Mouse (Mus musculus) stomach, embryonic 16.5 days (tissue): ENCODE data around the gene Fam214a. TPM values are rescaled to one million over a fixed set of nuclear protein-coding genes. Genes with fewer than 3 reads are reported as not detected.

Source experiments
- ATAC-seq: fragments of 200-750 bp; cut with Nextera tagmentation; 2 replicates; pipeline ENCODE4 v1.8.0; 2017; ENCODE audit warnings: moderate number of reproducible peaks, moderate TSS enrichment; ENCODE audit not compliant: insufficient read depth, low FRiP score
- H3K27ac ChIP-seq: fragments of 300-500 bp; sonication (generic); 2 replicates; pipeline ENCODE4 v1.5.1; 2014; ENCODE audit warnings: low read length
- H3K27me3 ChIP-seq: fragments of 300-500 bp; sonication (generic); 2 replicates; pipeline ENCODE4 v1.6.1; 2014; ENCODE audit warnings: low read length, control low read depth, mixed read lengths; ENCODE audit not compliant: control insufficient read depth, insufficient read depth
- H3K36me3 ChIP-seq: fragments of 300-500 bp; sonication (generic); 2 replicates; pipeline ENCODE4 v1.6.1; 2014; ENCODE audit warnings: low read length; ENCODE audit not compliant: control insufficient read depth, insufficient read depth
- H3K4me1 ChIP-seq: fragments of 300-500 bp; sonication (generic); 2 replicates; pipeline ENCODE4 v1.6.1; 2014; ENCODE audit warnings: low read length, control low read depth, mixed read lengths; ENCODE audit not compliant: control insufficient read depth, insufficient read depth
- H3K4me2 ChIP-seq: fragments of 300-500 bp; sonication (generic); 2 replicates; pipeline ENCODE4 v1.6.1; 2014; ENCODE audit warnings: low read depth, low read length, mixed read lengths
- H3K4me3 ChIP-seq: fragments of 300-500 bp; sonication (generic); replicated peaks from 2 replicates; pipeline ENCODE4 v1.5.1; 2014; ENCODE audit warnings: mild to moderate bottlenecking, low read length
- H3K9ac ChIP-seq: fragments of 300-500 bp; sonication (generic); 2 replicates; pipeline ENCODE4 v1.6.1; 2014; ENCODE audit warnings: low read length
- H3K9me3 ChIP-seq: fragments of 300-500 bp; sonication (generic); replicated peaks from 2 replicates; pipeline ENCODE4 v1.6.1; 2016; ENCODE audit warnings: low read length, control low read depth; ENCODE audit not compliant: control insufficient read depth
- WGBS: fragments of 180-500 bp; shearing (Covaris S2); extraction: QIAGEN DNeasy Blood & Tissue Kit; methylation state at CpG from one replicate; pipeline ENCODE4 v1.1.7; 2014; 5-methylcytosine and 5-hydroxymethylcytosine counted together
- polyA plus RNA-seq: library from polyadenylated mRNA; unstranded; fragments of >200 nt; fragmentation: Nextera tagmentation; extraction: Ambion mirVana; gene quantifications from 2 replicates; pipeline ENCODE4 v1.2.1, GENCODE M21; 2015

The Fam214a gene
- polyA plus RNA-seq, 1 experiment from 2014 or later: 10.0 TPM

DNA sequence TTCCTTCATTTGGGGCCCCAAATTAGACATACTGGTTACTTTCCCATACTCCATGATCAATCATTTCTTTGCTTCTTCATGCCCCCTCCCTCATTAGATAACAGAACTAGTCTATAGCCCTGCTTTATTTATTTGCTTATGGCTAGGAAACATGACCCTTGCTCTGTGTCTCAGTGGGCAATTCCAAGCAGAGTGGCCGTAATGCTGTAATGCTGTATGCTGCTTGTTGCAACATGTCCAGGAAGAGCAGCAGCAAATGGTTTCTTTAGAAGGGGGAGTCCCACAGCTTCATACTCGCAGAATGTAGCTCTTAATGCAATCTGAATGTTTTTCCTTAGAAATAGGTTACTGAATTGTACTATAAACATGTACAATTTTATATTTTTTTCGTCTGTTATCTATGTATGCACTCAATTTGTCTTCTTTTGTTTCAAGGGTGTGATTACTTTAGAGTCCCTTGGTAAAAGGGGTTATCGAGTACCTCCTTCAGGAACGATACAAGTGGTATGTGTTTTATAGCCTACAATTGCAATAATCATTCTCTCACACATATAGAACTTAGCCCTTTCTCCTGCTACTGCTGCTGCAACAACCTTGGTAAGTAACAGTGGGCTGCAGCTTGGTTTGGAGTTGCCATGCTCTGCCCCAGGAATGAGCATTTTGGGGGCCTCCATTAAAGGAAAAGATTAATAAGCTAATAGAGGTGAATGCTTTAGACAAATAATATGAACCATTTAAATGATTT lies 70.6 kb downstream of the Fam214a start:
- Histone ChIP-seq H3K27ac (no peak overlapping the region), H3K27me3 (no peaks in the 10 kb centered on the region), H3K36me3 (no peaks in the 10 kb centered on the region; the same call in 1 of the 2 replicates), H3K4me2 (no peak overlapping the region), H3K4me3 (no peak overlapping the region), H3K9ac (no peak overlapping the region), H3K9me3 (no peaks in the 10 kb centered on the region), H3K4me1 (no peaks in the 10 kb centered on the region)
- 53% methylated on average over 5 of the region's 5 CpGs for WGBS
- no peak for ATAC-seq

DNA sequence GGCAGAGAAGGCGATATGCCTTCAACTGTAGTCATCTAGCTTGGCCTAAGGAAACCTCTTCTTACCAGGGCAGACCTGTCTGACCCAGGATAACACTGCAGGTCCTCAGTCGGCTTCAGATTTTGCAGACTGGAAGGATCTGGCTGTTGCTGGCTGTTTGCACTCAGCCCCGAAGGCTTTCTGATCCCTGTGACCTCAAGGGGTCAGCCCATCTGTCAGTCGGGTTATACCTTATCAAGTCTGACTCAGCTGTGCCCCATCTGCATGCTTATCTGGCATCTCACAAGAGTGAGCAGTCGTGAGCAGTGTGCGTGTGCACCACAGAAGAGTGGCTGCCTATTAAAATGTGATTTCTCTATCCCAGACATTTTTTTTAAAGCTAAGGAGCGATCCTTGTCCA lies 71.4 kb downstream of the Fam214a start:
- no peak for ATAC-seq
- Histone ChIP-seq H3K9ac (no peak overlapping the region), H3K4me2 (no peak overlapping the region), H3K36me3 (no peaks in the 10 kb centered on the region), H3K4me1 (no peaks in the 10 kb centered on the region), H3K9me3 (no peaks in the 10 kb centered on the region), H3K4me3 (no peak overlapping the region), H3K27me3 (no peaks in the 10 kb centered on the region), H3K27ac (no peak overlapping the region)
- 40% methylated on average over 7 of the region's 7 CpGs for WGBS

DNA sequence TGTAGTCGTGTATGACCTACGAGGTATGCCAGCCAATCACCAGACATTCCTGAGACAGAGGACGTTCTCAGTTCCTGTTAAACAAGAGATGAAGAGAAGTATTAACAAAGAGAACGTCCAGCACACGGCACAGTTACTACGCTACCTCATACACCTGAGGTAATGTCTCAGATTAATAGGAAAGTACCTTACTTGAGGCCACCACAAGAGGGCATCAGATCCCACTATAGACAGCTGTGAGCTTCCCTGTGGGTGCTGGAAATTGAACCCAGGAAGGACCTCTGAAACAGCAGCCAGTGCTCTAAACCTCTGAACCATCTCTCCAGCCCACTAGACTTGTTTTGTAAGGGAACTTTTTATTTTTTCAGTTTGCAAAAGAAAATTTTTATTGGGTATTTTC lies 73.0 kb downstream of the Fam214a start:
- Histone ChIP-seq H3K27me3 (no peaks in the 10 kb centered on the region), H3K4me1 (no peaks in the 10 kb centered on the region), H3K9me3 (no peaks in the 10 kb centered on the region), H3K36me3 (no peaks in the 10 kb centered on the region), H3K27ac (no peak overlapping the region), H3K4me3 (no peak overlapping the region), H3K4me2 (no peak overlapping the region), H3K9ac (no peak overlapping the region)
- 76% methylated on average over 6 of the region's 6 CpGs for WGBS
- ATAC-seq: no peak

DNA sequence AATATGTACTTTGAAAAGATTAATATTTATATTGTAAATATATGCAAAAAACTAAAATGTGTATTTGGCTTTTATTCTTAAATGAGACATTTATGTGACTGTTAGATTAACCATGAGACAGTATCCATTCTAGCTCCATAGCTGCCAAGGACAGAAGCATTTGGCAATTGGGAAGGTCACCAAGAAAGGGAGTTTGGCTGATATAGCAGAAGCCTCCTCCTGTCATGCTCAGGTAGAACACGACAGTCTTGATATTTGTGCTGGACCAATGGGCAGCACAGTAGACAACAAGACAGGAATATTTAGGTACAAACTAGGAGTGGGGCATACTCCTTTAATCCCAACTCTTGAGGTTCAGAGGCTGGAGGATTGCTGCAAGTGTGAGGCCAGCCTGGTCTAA lies 79.7 kb downstream of the Fam214a start:
- 80% methylated on average over 1 of the region's 1 CpGs for WGBS

DNA sequence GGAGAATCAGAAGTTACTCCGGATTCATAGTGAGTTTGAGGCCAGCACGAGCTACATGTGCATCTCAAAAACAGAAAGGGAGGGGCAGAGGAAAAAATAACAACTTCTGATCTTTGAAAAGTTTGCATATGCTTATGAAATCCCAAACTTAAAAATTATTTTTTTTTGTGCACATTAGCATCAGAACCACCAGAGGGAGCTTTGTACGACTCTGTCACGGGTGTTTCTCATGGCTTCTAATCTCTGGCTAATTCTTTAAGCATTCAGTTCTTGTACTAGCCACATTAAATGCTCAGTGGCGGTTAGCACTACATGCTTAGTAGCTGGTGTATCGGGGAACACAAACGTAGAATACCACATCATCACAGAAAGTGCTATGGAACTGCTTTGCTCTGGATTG lies 80.5 kb downstream of the Fam214a start:
- Histone ChIP-seq H3K9ac (no peak overlapping the region), H3K27ac (no peak overlapping the region), H3K4me3 (no peak overlapping the region), H3K27me3 (no peaks in the 10 kb centered on the region), H3K4me2 (no peak overlapping the region), H3K36me3 (no peaks in the 10 kb centered on the region), H3K4me1 (0 out of 2 replicates have a peak, but pooled peaks cover 3% of the 10 kb centered on the region), H3K9me3 (no peaks in the 10 kb centered on the region)
- ATAC-seq: no peak
- WGBS: 56% methylated on average over 7 of the region's 7 CpGs

More for the DNA sequence above, 79.7 kb downstream of the Fam214a start:
- Histone ChIP-seq H3K9me3 (no peaks in the 10 kb centered on the region), H3K4me3 (no peak overlapping the region), H3K9ac (no peak overlapping the region), H3K36me3 (no peaks in the 10 kb centered on the region), H3K4me2 (no peak overlapping the region), H3K27ac (no peak overlapping the region), H3K27me3 (no peaks in the 10 kb centered on the region), H3K4me1 (0 out of 2 replicates have a peak, but pooled peaks cover 3% of the 10 kb centered on the region)
- ATAC-seq: no peak

DNA sequence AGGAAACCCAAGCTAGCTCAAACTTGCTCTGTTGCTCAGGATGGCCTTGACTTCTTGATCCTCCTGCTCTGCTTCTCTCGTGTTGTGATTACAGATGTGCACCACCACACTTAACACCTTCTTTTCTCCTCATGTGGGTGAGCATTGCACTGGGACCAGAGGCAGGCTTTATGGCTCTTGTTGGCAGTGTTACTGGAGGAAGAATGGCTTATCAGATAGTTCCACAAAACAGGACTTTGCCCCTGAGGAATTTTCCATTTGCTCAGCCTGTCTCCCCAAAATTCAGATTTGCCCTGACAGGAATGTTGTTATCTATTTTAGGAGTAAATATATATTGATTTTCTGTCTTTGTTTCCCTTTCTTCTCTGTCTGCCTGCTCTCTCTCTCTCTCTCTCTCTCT lies 82.0 kb downstream of the Fam214a start:
- Histone ChIP-seq H3K4me1 (peaks cover 6% of the 10 kb centered on the region), H3K9ac (no peak overlapping the region), H3K4me3 (no peak overlapping the region), H3K4me2 (no peak overlapping the region), H3K9me3 (no peaks in the 10 kb centered on the region), H3K27me3 (no peaks in the 10 kb centered on the region), H3K36me3 (no peaks in the 10 kb centered on the region), H3K27ac (no peak overlapping the region)
- ATAC-seq: no peak
- WGBS: 44% methylated on average over 1 of the region's 1 CpGs

DNA sequence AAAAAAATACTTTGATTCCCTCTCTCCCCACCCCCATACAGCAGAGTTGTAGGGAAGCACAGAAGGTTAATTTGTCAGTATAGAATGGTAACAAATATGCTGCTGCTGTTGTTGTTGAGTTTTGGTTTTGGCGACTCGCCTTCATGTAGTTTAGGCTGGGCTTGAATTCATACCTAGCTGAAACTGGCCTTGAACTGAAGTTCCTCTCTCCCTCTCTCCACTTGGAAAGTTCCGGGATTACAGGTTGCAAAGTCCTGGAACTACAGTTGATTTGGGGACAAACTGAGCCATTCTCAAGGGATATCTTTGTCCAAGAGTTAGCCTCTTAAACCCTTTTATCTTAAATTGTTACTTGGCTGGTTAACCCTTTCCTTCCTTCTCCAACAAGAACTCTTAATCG lies 83.3 kb downstream of the Fam214a start:
- H3K4me3 ChIP-seq: no peak overlapping the region
- WGBS: 74% methylated on average over 4 of the region's 4 CpGs
- ATAC-seq: no peak
- no peaks in the 10 kb centered on the region for H3K9me3 ChIP-seq
- no peak overlapping the region for H3K9ac ChIP-seq
- H3K4me1 ChIP-seq: peaks cover 6% of the 10 kb centered on the region
- H3K4me2 ChIP-seq: no peak overlapping the region
- H3K27ac ChIP-seq: no peak overlapping the region
- H3K27me3 ChIP-seq: no peaks in the 10 kb centered on the region
- H3K36me3 ChIP-seq: no peaks in the 10 kb centered on the region

DNA sequence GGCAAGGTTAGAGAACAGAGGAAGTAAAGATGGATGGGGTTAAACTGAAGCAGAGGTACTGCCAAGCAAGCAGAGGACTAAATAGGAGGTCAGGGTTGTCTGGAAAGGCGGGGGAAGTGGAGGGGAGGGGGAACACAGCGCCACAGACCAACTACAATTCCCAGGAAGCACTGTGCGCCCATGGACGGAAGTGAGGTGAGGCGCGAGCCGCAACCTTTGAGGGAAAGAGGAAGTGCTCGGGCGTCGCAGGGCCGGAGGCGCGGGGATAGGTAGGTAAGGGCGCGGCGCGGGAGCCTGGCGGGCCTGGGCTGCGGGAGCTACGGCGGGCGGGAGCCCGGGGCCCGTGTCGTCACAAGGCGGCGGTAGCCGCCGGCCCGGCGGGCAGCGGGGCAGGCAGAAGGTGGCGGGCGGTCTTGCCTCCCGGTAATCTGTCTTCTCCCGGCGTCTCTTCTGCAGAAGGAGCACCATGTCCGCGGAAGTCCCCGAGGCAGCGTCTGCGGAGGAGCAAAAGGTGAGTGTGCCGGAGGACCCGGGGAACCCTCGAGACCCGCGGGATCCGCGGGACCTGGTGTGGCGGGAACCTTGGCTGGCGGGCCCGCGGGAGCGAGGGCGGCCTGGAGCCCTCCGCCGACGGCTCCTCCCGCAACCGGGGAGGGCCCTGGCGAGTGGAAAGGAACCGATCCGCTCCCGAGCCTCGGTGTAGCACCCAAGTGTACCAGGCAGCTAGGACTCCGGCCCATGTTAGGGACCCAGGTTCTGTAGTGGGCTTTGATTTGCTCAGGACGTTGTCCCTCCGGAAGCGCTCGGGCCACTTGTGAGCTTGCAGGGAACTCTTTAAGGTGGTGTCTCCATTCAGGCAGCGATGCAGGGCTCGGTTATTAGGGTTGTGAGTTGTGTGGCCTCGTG lies 85.0 kb downstream of the Fam214a start, which contains the start of gene Arpp19:
Gene Arpp19, plus strand, starts transcription at position 164 of the 906 bp plus-strand sequence.
- Histone ChIP-seq H3K4me2 (peak within 1 kb of the TSS; percentile 83), H3K4me1 (peaks cover 6% of the 10 kb centered on the region), H3K27ac (peak within 1 kb of the TSS; percentile 76), H3K9me3 (no peaks in the 10 kb centered on the region), H3K9ac (peak within 1 kb of the TSS; percentile 95), H3K36me3 (no peaks in the 10 kb centered on the region), H3K4me3 (peak within 1 kb of the TSS; percentile 96), H3K27me3 (no peaks in the 10 kb centered on the region)
- ATAC-seq: peak; percentile 94
- WGBS: under 1% methylated on average over 72 of the region's 73 CpGs

DNA sequence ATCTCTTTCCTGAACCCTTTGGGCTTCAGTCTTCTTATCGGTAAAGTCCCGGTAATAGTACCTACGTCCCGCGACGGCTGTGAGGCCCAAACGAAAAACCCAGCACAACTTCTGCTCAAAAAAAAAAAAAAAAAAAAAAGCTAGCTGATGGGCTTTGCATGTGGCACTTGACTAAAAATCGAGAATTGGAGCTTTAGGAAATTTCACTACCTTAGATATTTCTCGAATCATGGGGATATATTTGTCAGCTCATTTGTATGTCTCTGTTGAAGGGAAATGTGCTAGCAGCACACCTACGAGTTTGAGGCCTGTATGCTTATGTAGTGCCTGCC lies 85.6 kb downstream of the Fam214a start:
- WGBS: 2% methylated on average over 10 of the region's 10 CpGs
- Histone ChIP-seq H3K9ac (peak overlapping the region; percentile 95), H3K4me1 (peaks cover 6% of the 10 kb centered on the region), H3K4me3 (peak overlapping the region; percentile 96), H3K27ac (peak overlapping the region; percentile 76), H3K27me3 (no peaks in the 10 kb centered on the region), H3K9me3 (no peaks in the 10 kb centered on the region), H3K36me3 (no peaks in the 10 kb centered on the region), H3K4me2 (peak overlapping the region; percentile 83)
- no peak for ATAC-seq
